Mouse (Mus musculus) neural tube, embryonic 15.5 days (tissue): Measurements from ENCODE around the gene Sbp. TPM values are rescaled to one million over a fixed set of nuclear protein-coding genes. Genes with fewer than 3 reads are reported as not detected.

Source experiments
- ATAC-seq: fragments of 200-750 bp; cut with Nextera tagmentation; 2 replicates; pipeline ENCODE4 v1.8.0; 2017; ENCODE audit warnings: mild to moderate bottlenecking, moderate TSS enrichment, moderate library complexity; ENCODE audit not compliant: low FRiP score
- H3K27ac ChIP-seq: fragments of 300-500 bp; sonication (generic); replicated peaks from 2 replicates; pipeline ENCODE4 v1.5.1; 2015; ENCODE audit warnings: mild to moderate bottlenecking, inconsistent platforms
- H3K27me3 ChIP-seq: fragments of 300-500 bp; sonication (generic); replicated peaks from 2 replicates; pipeline ENCODE4 v1.6.1; 2015; ENCODE audit warnings: inconsistent platforms
- H3K36me3 ChIP-seq: fragments of 300-500 bp; sonication (generic); 2 replicates; pipeline ENCODE4 v1.6.1; 2015; ENCODE audit warnings: inconsistent platforms
- H3K4me1 ChIP-seq: fragments of 300-500 bp; sonication (generic); 2 replicates; pipeline ENCODE4 v1.6.1; 2015; ENCODE audit warnings: inconsistent platforms
- H3K4me2 ChIP-seq: fragments of 300-500 bp; sonication (generic); 2 replicates; pipeline ENCODE4 v1.6.1; 2015; ENCODE audit warnings: inconsistent platforms, mild to moderate bottlenecking, moderate library complexity
- H3K4me3 ChIP-seq: fragments of 300-500 bp; sonication (generic); replicated peaks from 2 replicates; pipeline ENCODE4 v1.5.1; 2015; ENCODE audit warnings: mild to moderate bottlenecking, inconsistent platforms
- H3K9ac ChIP-seq: fragments of 300-500 bp; sonication (generic); replicated peaks from 2 replicates; pipeline ENCODE4 v1.6.1; 2015; ENCODE audit warnings: mild to moderate bottlenecking, inconsistent platforms
- H3K9me3 ChIP-seq: fragments of 300-500 bp; sonication (generic); replicated peaks from 2 replicates; pipeline ENCODE4 v1.6.1; 2016; ENCODE audit warnings: inconsistent platforms
- WGBS: fragments of 180-500 bp; shearing (Covaris S2); methylation state at CpG from one replicate; pipeline ENCODE4 v1.1.7; 2015; ENCODE audit warnings: mixed read lengths; 5-methylcytosine and 5-hydroxymethylcytosine counted together
- polyA plus RNA-seq: library from polyadenylated mRNA; unstranded; fragments of >200 nt; fragmentation: Nextera tagmentation; extraction: Ambion mirVana; gene quantifications from 2 replicates; pipeline ENCODE4 v1.2.1, GENCODE M21; 2015

Gene Sbp
- polyA plus RNA-seq, 1 experiment from 2014 or later = not detected

- no peak for ATAC-seq
- 89% methylated on average over 10 of the region's 10 CpGs for WGBS
Observed at GRCm38 (mm10) chr17:23966658-23967401, 25.4 kb downstream of the Sbp start.

GRCm38 (mm10) chr17:23968780-23969179 lies 27.3 kb downstream of the Sbp start:
- H3K4me2 ChIP-seq = no peak overlapping the region

More at GRCm38 (mm10) chr17:23966658-23967401, 25.4 kb downstream of the Sbp start:
- Histone ChIP-seq H3K9me3 (no peaks in the 10 kb centered on the region), H3K4me3 (no peak overlapping the region), H3K4me2 (no peak overlapping the region), H3K27me3 (no peaks in the 10 kb centered on the region), H3K36me3 (no peaks in the 10 kb centered on the region), H3K4me1 (no peaks in the 10 kb centered on the region), H3K27ac (no peak overlapping the region), H3K9ac (no peak overlapping the region)

GRCm38 (mm10) chr17:23969231-23969630 lies 27.8 kb downstream of the Sbp start:
- Histone ChIP-seq H3K9ac (no peak overlapping the region), H3K27ac (no peak overlapping the region), H3K4me2 (no peak overlapping the region), H3K27me3 (no peaks in the 10 kb centered on the region), H3K4me1 (no peaks in the 10 kb centered on the region), H3K9me3 (no peaks in the 10 kb centered on the region), H3K36me3 (no peaks in the 10 kb centered on the region), H3K4me3 (no peak overlapping the region)
- no peak for ATAC-seq
- WGBS = 4% methylated on average over 1 of the region's 1 CpGs

More at GRCm38 (mm10) chr17:23968780-23969179, 27.3 kb downstream of the Sbp start:
- Histone ChIP-seq H3K9ac (no peak overlapping the region), H3K4me1 (no peaks in the 10 kb centered on the region), H3K4me3 (no peak overlapping the region), H3K27ac (no peak overlapping the region), H3K9me3 (no peaks in the 10 kb centered on the region), H3K36me3 (no peaks in the 10 kb centered on the region), H3K27me3 (no peaks in the 10 kb centered on the region)
- WGBS = 65% methylated on average over 2 of the region's 2 CpGs
- no peak for ATAC-seq

- H3K4me1 ChIP-seq = no peaks in the 10 kb centered on the region
- no peaks in the 10 kb centered on the region for H3K27me3 ChIP-seq
- no peaks in the 10 kb centered on the region for H3K36me3 ChIP-seq
- H3K4me3 ChIP-seq = no peak overlapping the region
- H3K9me3 ChIP-seq = no peaks in the 10 kb centered on the region
- ATAC-seq = no peak
- no peak overlapping the region for H3K27ac ChIP-seq
- 86% methylated on average over 9 of the region's 9 CpGs for WGBS
- no peak overlapping the region for H3K4me2 ChIP-seq
- no peak overlapping the region for H3K9ac ChIP-seq
Observed at GRCm38 (mm10) chr17:23971315-23971714, 29.8 kb downstream of the Sbp start.

- no peak overlapping the region for H3K4me2 ChIP-seq
- 80% methylated on average over 4 of the region's 4 CpGs for WGBS
- no peak for ATAC-seq
Observed at GRCm38 (mm10) chr17:23976665-23977064, 35.2 kb downstream of the Sbp start.

GRCm38 (mm10) chr17:23979471-23979870 lies 38.0 kb downstream of the Sbp start:
- no peaks in the 10 kb centered on the region for H3K9me3 ChIP-seq
- ATAC-seq = no peak
- no peaks in the 10 kb centered on the region for H3K4me1 ChIP-seq
- no peak overlapping the region for H3K4me3 ChIP-seq
- 77% methylated on average over 3 of the region's 3 CpGs for WGBS
- no peak overlapping the region for H3K9ac ChIP-seq
- H3K27ac ChIP-seq = no peak overlapping the region
- no peak overlapping the region for H3K4me2 ChIP-seq
- no peaks in the 10 kb centered on the region for H3K27me3 ChIP-seq
- H3K36me3 ChIP-seq = no peaks in the 10 kb centered on the region

More at GRCm38 (mm10) chr17:23976665-23977064, 35.2 kb downstream of the Sbp start:
- H3K9me3 ChIP-seq = no peaks in the 10 kb centered on the region
- no peak overlapping the region for H3K4me3 ChIP-seq
- H3K27me3 ChIP-seq = no peaks in the 10 kb centered on the region
- H3K27ac ChIP-seq = no peak overlapping the region
- no peaks in the 10 kb centered on the region for H3K36me3 ChIP-seq
- no peak overlapping the region for H3K9ac ChIP-seq
- H3K4me1 ChIP-seq = no peaks in the 10 kb centered on the region

- 76% methylated on average over 10 of the region's 10 CpGs for WGBS
- no peak within 1 kb of the TSS for H3K4me3 ChIP-seq
Observed at GRCm38 (mm10) chr17:23980297-23980909, 38.9 kb downstream of the Sbp start, which contains the start of gene Prss30. TSS of gene Prss30 (minus strand) at chr17:23980566.

GRCm38 (mm10) chr17:23982912-23983311 lies 41.4 kb downstream of the Sbp start:
- Histone ChIP-seq H3K27me3 (no peaks in the 10 kb centered on the region), H3K4me3 (no peak overlapping the region), H3K9ac (no peak overlapping the region), H3K4me1 (no peaks in the 10 kb centered on the region), H3K27ac (no peak overlapping the region), H3K9me3 (no peaks in the 10 kb centered on the region), H3K4me2 (no peak overlapping the region), H3K36me3 (no peaks in the 10 kb centered on the region)
- ATAC-seq = no peak
- WGBS = 53% methylated on average over 4 of the region's 4 CpGs

More at GRCm38 (mm10) chr17:23980297-23980909, 38.9 kb downstream of the Sbp start, which contains the start of gene Prss30:
- Histone ChIP-seq H3K4me1 (no peaks in the 10 kb centered on the region), H3K27ac (no peak within 1 kb of the TSS), H3K4me2 (no peak within 1 kb of the TSS), H3K9me3 (no peaks in the 10 kb centered on the region), H3K36me3 (no peaks in the 10 kb centered on the region), H3K9ac (no peak within 1 kb of the TSS), H3K27me3 (no peaks in the 10 kb centered on the region)
- ATAC-seq = no peak

GRCm38 (mm10) chr17:23984989-23985388 lies 43.5 kb downstream of the Sbp start:
- H3K4me1 ChIP-seq = no peaks in the 10 kb centered on the region
- WGBS = 95% methylated on average over 1 of the region's 1 CpGs
- no peak overlapping the region for H3K4me3 ChIP-seq

GRCm38 (mm10) chr17:23989802-23990201 lies 48.3 kb downstream of the Sbp start:
- no peak for ATAC-seq
- WGBS = 38% methylated on average over 2 of the region's 2 CpGs
- H3K4me3 ChIP-seq = no peak overlapping the region
- H3K4me2 ChIP-seq = no peak overlapping the region
- H3K9ac ChIP-seq = no peak overlapping the region
- H3K9me3 ChIP-seq = no peaks in the 10 kb centered on the region
- H3K27ac ChIP-seq = no peak overlapping the region
- peaks cover 10% of the 10 kb centered on the region for H3K4me1 ChIP-seq
- no peaks in the 10 kb centered on the region for H3K36me3 ChIP-seq
- H3K27me3 ChIP-seq = 0 out of 2 replicates have a peak, but pooled peaks cover 3% of the 10 kb centered on the region

More at GRCm38 (mm10) chr17:23984989-23985388, 43.5 kb downstream of the Sbp start:
- H3K4me2 ChIP-seq = no peak overlapping the region
- no peaks in the 10 kb centered on the region for H3K36me3 ChIP-seq
- H3K9me3 ChIP-seq = no peaks in the 10 kb centered on the region
- H3K9ac ChIP-seq = no peak overlapping the region
- no peak for ATAC-seq
- no peaks in the 10 kb centered on the region for H3K27me3 ChIP-seq
- no peak overlapping the region for H3K27ac ChIP-seq

GRCm38 (mm10) chr17:23992789-23993553 lies 51.5 kb downstream of the Sbp start:
- Histone ChIP-seq H3K4me1 (peaks cover 10% of the 10 kb centered on the region), H3K4me2 (peak overlapping the region; percentile 63), H3K27me3 (0 out of 2 replicates have a peak, but pooled peaks cover 3% of the 10 kb centered on the region), H3K27ac (peak overlapping the region; percentile 60), H3K9ac (0 out of 2 replicates have a peak overlapping the region, but pooled peaks have one; percentile 47), H3K4me3 (peak overlapping the region; percentile 34), H3K36me3 (no peaks in the 10 kb centered on the region), H3K9me3 (no peaks in the 10 kb centered on the region)
- WGBS = 72% methylated on average over 9 of the region's 9 CpGs
- peak; percentile 67 for ATAC-seq
